Mouse (Mus musculus) midbrain, embryonic 11.5 days (tissue): ENCODE results near the gene Mtln. TPM values are rescaled to one million over a fixed set of nuclear protein-coding genes. Genes with fewer than 3 reads are reported as not detected.

Source experiments
- ATAC-seq: fragments of 200-750 bp; cut with Nextera tagmentation; 2 replicates; pipeline ENCODE4 v1.8.0; 2017; ENCODE audit warnings: moderate TSS enrichment, moderate library complexity; ENCODE audit not compliant: low FRiP score
- DNase-seq: peaks from one replicate; pipeline ENCODE4 v3.0.0; 2015; ENCODE audit warnings: low spot score; ENCODE audit errors: missing footprints
- H3K27ac ChIP-seq: fragments of 300-500 bp; sonication (generic); 2 replicates; pipeline ENCODE4 v1.5.1; 2014; ENCODE audit warnings: low read depth, low read length
- H3K27me3 ChIP-seq: fragments of 300-500 bp; sonication (generic); 2 replicates; pipeline ENCODE4 v1.6.1; 2014; ENCODE audit warnings: mild to moderate bottlenecking, low read length, moderate library complexity, mixed read lengths; ENCODE audit not compliant: control insufficient read depth, insufficient read depth
- H3K36me3 ChIP-seq: fragments of 300-500 bp; sonication (generic); 2 replicates; pipeline ENCODE4 v1.6.1; 2014; ENCODE audit warnings: mild to moderate bottlenecking, low read length, moderate library complexity, mixed read lengths; ENCODE audit not compliant: control insufficient read depth, insufficient read depth
- H3K4me1 ChIP-seq: fragments of 300-500 bp; sonication (generic); 2 replicates; pipeline ENCODE4 v1.6.1; 2014; ENCODE audit warnings: low read length; ENCODE audit not compliant: control insufficient read depth, insufficient read depth
- H3K4me2 ChIP-seq: fragments of 300-500 bp; sonication (generic); 2 replicates; pipeline ENCODE4 v1.6.1; 2014; ENCODE audit warnings: mild to moderate bottlenecking, moderate library complexity
- H3K4me3 ChIP-seq: fragments of 300-500 bp; sonication (generic); 2 replicates; pipeline ENCODE4 v1.5.1; 2014; ENCODE audit warnings: low read depth, low read length
- H3K9ac ChIP-seq: fragments of 300-500 bp; sonication (generic); 2 replicates; pipeline ENCODE4 v1.6.1; 2014; ENCODE audit warnings: low read length
- H3K9me3 ChIP-seq: fragments of 300-500 bp; sonication (generic); 2 replicates; pipeline ENCODE4 v1.6.1; 2016; ENCODE audit warnings: low read length; ENCODE audit not compliant: control insufficient read depth
- WGBS: fragments of 180-500 bp; shearing (Covaris S2); extraction: QIAGEN DNeasy Blood & Tissue Kit; methylation state at CpG from one replicate; pipeline ENCODE4 v1.1.7; 2014; 5-methylcytosine and 5-hydroxymethylcytosine counted together
- polyA plus RNA-seq: library from polyadenylated mRNA; unstranded; fragments of >200 nt; fragmentation: Nextera tagmentation; extraction: Ambion mirVana; gene quantifications from 2 replicates; pipeline ENCODE4 v1.2.1, GENCODE M21; 2014

Mtln gene
- 30.1 and 30.8 TPM in 2 replicates for polyA plus RNA-seq

DNA sequence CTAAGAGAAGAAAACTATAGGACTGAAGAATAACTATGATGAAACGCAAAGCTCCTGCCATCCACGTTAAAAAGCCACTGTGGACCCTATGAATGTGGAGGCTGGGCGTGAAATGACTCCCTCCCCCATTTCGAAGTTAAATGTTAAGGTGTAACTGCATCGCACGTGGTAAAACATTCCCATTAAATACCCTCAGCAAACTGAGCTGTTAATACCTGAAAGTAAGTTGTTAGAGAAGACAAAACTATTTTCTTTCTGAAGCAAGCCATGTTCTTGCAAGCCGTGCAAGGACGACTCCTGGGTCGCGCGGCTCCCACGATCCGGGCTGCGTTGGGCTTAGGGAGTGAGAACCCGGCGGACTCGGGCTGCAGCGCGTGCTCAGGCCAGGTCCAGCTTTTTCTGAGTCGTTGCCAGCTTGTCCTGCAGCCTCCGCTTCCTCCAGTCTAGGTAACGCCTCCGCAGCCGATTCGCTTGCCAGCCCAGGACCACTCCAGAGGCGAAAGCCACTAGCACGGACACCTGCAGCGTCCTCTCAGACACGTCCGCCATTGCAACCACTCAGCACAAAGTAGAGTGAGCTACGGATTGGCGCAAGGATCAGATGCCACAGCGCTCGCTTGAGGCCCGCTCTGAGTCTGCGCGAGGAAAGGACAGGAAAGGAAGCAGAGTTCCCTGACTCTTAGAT, at the start of gene Mtln:
Gene Mtln, minus strand, starts transcription at position 570 of the 685 bp plus-strand sequence.
- Histone ChIP-seq H3K4me1 (peaks cover 12% of the 10 kb centered on the region), H3K4me3 (peak within 1 kb of the TSS; percentile 69), H3K27ac (peak within 1 kb of the TSS; percentile 80), H3K27me3 (no peaks in the 10 kb centered on the region), H3K9ac (peak within 1 kb of the TSS; percentile 89), H3K36me3 (no peaks in the 10 kb centered on the region), H3K4me2 (peak within 1 kb of the TSS; percentile 60), H3K9me3 (no peaks in the 10 kb centered on the region)
- 1% methylated on average over 37 of the region's 37 CpGs for WGBS
- peak; percentile 94 for ATAC-seq
- DNase-seq, result peak; percentile 98

DNA sequence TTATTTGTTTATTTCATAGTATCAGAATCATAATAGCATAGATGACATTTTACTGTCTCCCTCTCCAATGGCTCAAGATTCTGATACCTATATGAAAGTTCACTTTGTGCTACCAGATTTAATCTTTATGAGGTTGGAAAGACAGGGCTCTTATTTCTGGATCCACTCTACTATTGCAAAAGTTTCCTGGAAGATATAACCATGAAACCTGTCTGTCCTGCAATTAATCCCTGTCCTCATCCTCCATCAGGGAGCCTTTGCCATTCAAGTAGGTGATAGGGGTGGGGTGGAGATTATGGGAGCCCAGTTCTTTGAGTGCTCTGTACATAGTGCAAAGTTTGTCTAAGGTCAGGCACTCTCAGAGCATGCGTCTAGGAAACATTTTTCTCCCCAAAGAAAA, 49.1 kb upstream of the Mtln start:
- ATAC-seq (no peak), DNase-seq (no peak)
- Histone ChIP-seq H3K27ac (no peak overlapping the region), H3K36me3 (no peaks in the 10 kb centered on the region), H3K4me2 (no peak overlapping the region), H3K9ac (no peak overlapping the region), H3K27me3 (peaks cover 12% of the 10 kb centered on the region), H3K9me3 (no peaks in the 10 kb centered on the region), H3K4me1 (peaks cover 7% of the 10 kb centered on the region), H3K4me3 (no peak overlapping the region)
- WGBS, result 88% methylated on average over 1 of the region's 1 CpGs

DNA sequence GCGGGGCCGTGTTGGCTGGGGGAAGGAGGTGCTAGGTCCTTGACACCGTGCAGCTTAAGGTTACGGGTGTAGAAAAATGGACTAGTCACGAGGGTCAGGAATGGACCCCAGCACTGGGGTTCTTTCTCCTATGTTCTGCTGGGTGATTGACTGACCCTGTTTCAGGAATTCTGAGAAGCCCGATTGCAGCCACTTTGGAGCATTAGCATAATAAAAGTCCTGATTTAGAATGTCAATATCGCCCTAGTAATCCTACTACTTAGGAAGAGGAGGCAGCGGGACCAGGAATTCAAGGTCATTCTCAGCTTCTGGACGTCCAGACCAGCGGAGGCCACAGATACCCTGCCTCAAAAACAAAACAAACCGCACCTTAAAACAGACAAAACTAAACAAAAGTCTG, 47.1 kb upstream of the Mtln start:
- Histone ChIP-seq H3K9me3 (no peaks in the 10 kb centered on the region), H3K4me2 (no peak overlapping the region), H3K4me3 (no peak overlapping the region), H3K36me3 (no peaks in the 10 kb centered on the region), H3K27ac (no peak overlapping the region), H3K4me1 (peaks cover 7% of the 10 kb centered on the region), H3K27me3 (peaks cover 12% of the 10 kb centered on the region), H3K9ac (no peak overlapping the region)
- no peak for ATAC-seq
- no peak for DNase-seq
- 8% methylated on average over 11 of the region's 11 CpGs for WGBS

DNA sequence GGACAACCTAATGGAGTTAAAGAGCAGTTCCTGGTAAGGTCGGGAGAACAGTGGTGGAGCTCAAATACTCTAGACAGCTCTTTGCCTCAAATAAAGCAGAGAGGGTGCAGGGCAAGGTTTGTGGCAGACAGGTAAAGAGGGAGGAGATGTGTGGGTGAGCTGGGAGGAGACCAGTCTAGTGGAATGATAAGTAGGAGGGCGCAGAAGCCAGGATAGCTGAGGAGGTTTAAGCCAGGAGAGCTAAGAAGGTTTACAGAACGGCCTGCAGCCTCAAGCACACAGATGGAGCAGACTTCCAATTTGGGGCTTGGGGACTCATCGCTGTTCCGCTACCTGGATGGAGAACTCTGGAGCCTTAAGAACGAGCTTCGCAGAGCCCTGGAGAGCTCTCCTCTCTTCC, 46.3 kb upstream of the Mtln start, which contains the start of gene Acoxl:
Gene Acoxl, plus strand, starts transcription at position 301 of the 400 bp plus-strand sequence.
- peaks cover 12% of the 10 kb centered on the region for H3K27me3 ChIP-seq
- H3K4me2 ChIP-seq, result no peak within 1 kb of the TSS
- DNase-seq, result no peak
- no peak within 1 kb of the TSS for H3K4me3 ChIP-seq
- H3K4me1 ChIP-seq, result peaks cover 7% of the 10 kb centered on the region
- 69% methylated on average over 7 of the region's 7 CpGs for WGBS
- H3K27ac ChIP-seq, result no peak within 1 kb of the TSS
- ATAC-seq, result no peak
- no peak within 1 kb of the TSS for H3K9ac ChIP-seq
- no peaks in the 10 kb centered on the region for H3K9me3 ChIP-seq
- H3K36me3 ChIP-seq, result no peaks in the 10 kb centered on the region

DNA sequence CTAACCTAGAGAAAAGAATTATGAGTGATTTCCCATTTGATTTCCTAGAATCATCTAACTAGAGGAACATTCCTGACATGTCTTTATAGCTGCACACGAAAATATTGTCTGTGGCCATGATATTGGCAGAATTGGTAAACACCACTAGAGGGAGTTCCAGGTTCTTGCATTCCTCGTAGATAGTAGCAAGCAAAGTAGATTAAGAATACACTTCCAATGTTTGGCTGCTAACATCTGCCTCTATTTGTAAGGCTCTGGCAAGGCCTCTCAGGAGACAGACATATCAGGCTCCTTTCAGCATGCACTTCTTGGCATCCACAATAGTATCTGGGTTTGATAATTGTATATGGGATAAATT, 40.5 kb upstream of the Mtln start:
- 0 out of 2 replicates have a peak, but pooled peaks cover 3% of the 10 kb centered on the region for H3K4me1 ChIP-seq
- no peak overlapping the region for H3K27ac ChIP-seq
- no peak overlapping the region for H3K4me3 ChIP-seq
- 18% methylated on average over 2 of the region's 2 CpGs for WGBS
- ATAC-seq (no peak), DNase-seq (no peak)
- H3K9me3 ChIP-seq, result no peaks in the 10 kb centered on the region
- H3K36me3 ChIP-seq, result no peaks in the 10 kb centered on the region
- H3K27me3 ChIP-seq, result no peaks in the 10 kb centered on the region
- no peak overlapping the region for H3K4me2 ChIP-seq
- H3K9ac ChIP-seq, result no peak overlapping the region

DNA sequence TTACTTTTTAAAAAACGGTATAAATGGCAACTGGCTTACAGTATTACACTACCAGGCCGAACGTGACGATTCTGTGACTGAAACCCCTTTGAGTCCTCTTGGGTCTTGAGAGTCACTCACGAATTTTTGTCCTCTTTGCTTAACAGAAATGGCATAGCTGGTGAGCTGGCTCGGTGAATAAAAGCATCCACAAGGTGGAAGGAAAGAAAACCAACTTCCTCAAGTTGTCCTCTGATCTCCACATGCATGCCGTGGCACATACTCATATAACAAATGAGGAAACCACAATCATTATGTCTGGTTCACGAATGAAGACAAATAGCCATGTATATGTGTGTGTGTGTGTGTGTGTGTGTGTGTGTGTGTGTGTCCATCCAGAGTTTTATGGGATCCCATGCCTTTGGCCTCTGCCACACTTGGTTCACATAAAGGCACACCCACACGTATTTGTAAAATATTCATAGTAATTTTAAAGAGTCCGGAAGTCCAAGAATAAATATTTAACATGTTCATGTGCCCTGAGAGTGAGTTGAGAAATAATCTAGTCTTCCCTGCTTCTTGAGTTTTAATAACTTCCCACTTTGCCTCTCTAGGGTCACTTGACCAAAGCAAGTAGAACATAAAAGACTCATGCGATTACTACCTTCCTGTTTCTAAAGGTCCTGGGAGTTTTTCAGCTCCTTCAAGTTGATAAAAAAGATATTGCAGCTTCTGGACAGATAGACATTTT, 40.0 kb upstream of the Mtln start:
- no peak overlapping the region for H3K27ac ChIP-seq
- 46% methylated on average over 11 of the region's 11 CpGs for WGBS

DNA sequence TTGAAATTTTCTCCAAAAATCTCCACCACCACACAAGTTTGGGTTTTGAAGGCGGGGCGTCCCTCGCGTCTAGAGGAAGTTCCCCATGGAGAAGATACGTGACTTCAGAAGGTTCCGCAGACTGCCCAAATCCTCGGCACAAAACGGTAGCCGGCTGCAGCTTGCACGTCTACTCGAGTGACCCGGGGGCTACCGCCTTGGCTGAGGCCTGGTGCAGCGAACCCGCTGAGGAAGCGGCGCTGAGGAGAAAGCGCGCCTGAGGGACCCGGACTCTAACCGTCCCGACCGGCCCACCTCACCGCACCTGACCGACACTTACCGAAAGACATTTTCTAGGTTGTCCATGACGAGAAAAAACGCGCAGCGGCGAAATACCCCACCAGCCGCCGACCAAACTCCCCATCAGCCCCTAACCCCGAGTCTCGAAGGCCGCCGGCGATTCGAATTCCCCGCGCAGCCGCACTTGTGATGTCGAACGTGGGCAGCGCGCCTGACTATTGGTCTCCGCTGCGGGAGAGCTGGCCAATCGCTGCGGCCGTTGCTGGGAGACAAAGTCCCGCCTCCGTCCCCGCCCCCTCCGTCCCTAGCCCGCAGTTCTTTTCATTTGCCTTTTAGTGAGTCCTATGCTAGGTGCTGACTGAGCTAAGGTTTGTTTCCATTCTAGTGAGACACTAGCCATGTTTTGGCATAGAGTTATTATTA, 39.3 kb upstream of the Mtln start, which contains the start of gene Bub1:
Gene Bub1, minus strand, starts transcription at position 465 of the 702 bp plus-strand sequence.
- ATAC-seq, result peak; percentile 98
- H3K9me3 ChIP-seq, result no peaks in the 10 kb centered on the region
- H3K27ac ChIP-seq, result no peak within 1 kb of the TSS
- no peaks in the 10 kb centered on the region for H3K27me3 ChIP-seq
- WGBS, result under 1% methylated on average over 56 of the region's 56 CpGs
- no peaks in the 10 kb centered on the region; the same call in 1 of the 2 replicates for H3K36me3 ChIP-seq
- 0 out of 2 replicates have a peak, but pooled peaks cover 3% of the 10 kb centered on the region for H3K4me1 ChIP-seq
- H3K4me2 ChIP-seq, result peak within 1 kb of the TSS; percentile 56
- peak within 1 kb of the TSS; percentile 74 for H3K4me3 ChIP-seq
- DNase-seq, result peak; percentile 100
- peak within 1 kb of the TSS; percentile 73 for H3K9ac ChIP-seq

More for the DNA sequence above, 40.0 kb upstream of the Mtln start:
- DNase-seq (no peak), ATAC-seq (peak; percentile 43)
- Histone ChIP-seq H3K9ac (no peak overlapping the region; the same call in 1 of the 2 replicates), H3K36me3 (no peaks in the 10 kb centered on the region; the same call in 1 of the 2 replicates), H3K4me2 (peak overlapping the region; percentile 41), H3K4me3 (peak overlapping the region; percentile 74), H3K27me3 (no peaks in the 10 kb centered on the region), H3K9me3 (no peaks in the 10 kb centered on the region), H3K4me1 (0 out of 2 replicates have a peak, but pooled peaks cover 3% of the 10 kb centered on the region)

DNA sequence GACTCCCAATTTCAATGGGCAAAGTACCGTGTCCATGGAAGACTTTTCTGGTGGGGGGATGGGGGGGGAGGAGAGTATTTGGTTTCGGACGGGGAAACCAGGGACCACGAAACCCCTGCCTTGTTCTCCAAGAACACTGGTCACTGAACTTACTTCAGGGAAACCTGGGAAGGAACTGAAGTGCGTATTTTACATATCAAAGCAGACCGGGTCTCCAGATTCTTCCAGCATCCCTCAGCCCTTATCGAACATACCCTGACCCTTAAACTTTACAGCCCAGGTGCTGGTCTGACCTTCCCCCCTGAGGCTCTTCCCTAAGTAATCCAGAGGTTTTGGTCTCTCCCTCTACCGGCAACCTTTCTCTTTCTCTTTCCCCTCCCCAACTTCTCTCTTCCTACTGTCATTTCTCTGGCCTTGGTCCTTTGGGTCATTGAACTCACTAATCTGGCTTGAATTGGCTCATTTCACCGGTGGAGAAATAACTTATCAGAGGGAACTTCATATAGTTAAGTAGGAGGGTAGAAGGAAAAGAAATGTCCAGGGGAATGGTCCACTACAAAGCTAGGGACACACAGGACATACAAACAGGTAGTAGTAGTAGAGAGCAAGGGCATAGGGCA, 2.5 kb downstream of the Mtln start:
- H3K4me1 ChIP-seq, result peaks cover 12% of the 10 kb centered on the region
- no peaks in the 10 kb centered on the region for H3K27me3 ChIP-seq
- no peak for DNase-seq
- no peak overlapping the region for H3K9ac ChIP-seq
- H3K9me3 ChIP-seq, result no peaks in the 10 kb centered on the region
- H3K36me3 ChIP-seq, result no peaks in the 10 kb centered on the region
- ATAC-seq, result no peak
- WGBS, result 20% methylated on average over 9 of the region's 9 CpGs
- peak overlapping the region; percentile 44 for H3K4me2 ChIP-seq
- H3K27ac ChIP-seq, result no peak overlapping the region
- H3K4me3 ChIP-seq, result no peak overlapping the region
